Mouse (Mus musculus) adrenal gland, adult 18-20 months (tissue): ENCODE measurements around the gene BC005624. TPM values are rescaled to one million over a fixed set of nuclear protein-coding genes. Genes with fewer than 3 reads are reported as not detected.

Source experiments
- DNase-seq, 2 experiments: peaks; one replicate each; pipeline ENCODE4 v3.0.0; 2021 to 2022; ENCODE audit warnings: low spot score in 2 of 2
- long read RNA-seq, 2 experiments: library from polyadenylated mRNA; stranded (forward); transcript quantifications; one replicate each; pipeline ENCODE4 v2.0.0; 2021
- total RNA-seq, 2 experiments: library from RNA; stranded (reverse); gene quantifications; 1 replicate in 1 of 2; 2 replicates in 1 of 2; pipeline ENCODE4 v1.2.3; 2021

The BC005624 gene
- 10 to 100 TPM; 41.5 to 49.6 TPM for total RNA-seq
- long read RNA-seq, experiment 1, transcript BC005624-201 (9 exons, 1,984 nt): major isoform, 36 of 36 reads
- long read RNA-seq, experiment 1, partial matches to known transcripts: 0 of 36 reads
- long read RNA-seq, experiment 1, other reads (novel, unspliced or antisense): 0 of 36 reads
- long read RNA-seq, experiment 2, transcript BC005624-201 (9 exons, 1,984 nt): major isoform, 129 of 139 reads
- long read RNA-seq, experiment 2, partial matches to known transcripts: 5 of 139 reads
- long read RNA-seq, experiment 2, other reads (novel, unspliced or antisense): 5 of 139 reads

- peak; percentile 95 to 98 for DNase-seq
These were observed at the start of gene BC005624, which contains the start of gene Usp20 for GRCm38 (mm10) chr2:30981790-30982513. Gene BC005624, minus strand, starts transcription at chr2:30982201. Gene Usp20, plus strand, starts transcription at chr2:30982279.

GRCm38 (mm10) chr2:31026642-31027041, 44.6 kb upstream of the BC005624 start:
- DNase-seq: no peak

DNA sequence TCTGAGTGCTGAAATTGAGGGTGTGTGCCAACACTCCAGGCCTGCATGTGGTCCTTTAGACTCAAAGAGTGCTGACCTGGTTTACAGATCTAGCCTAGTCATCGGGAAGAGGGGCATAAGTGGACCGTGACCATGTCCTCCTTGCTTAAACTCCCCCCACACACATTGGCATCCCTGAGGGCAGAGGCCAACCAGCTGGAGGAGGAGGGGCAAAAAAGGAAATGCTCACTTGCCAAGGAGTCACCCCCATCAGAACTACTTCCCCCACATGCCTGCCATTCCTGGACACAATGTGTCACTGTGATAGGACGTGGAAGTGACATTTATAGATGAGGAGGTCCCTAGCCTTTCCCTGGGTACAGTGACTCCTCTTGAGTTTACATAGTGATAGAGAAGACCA, 43.5 kb upstream of the BC005624 start:
- DNase-seq: no peak

DNA sequence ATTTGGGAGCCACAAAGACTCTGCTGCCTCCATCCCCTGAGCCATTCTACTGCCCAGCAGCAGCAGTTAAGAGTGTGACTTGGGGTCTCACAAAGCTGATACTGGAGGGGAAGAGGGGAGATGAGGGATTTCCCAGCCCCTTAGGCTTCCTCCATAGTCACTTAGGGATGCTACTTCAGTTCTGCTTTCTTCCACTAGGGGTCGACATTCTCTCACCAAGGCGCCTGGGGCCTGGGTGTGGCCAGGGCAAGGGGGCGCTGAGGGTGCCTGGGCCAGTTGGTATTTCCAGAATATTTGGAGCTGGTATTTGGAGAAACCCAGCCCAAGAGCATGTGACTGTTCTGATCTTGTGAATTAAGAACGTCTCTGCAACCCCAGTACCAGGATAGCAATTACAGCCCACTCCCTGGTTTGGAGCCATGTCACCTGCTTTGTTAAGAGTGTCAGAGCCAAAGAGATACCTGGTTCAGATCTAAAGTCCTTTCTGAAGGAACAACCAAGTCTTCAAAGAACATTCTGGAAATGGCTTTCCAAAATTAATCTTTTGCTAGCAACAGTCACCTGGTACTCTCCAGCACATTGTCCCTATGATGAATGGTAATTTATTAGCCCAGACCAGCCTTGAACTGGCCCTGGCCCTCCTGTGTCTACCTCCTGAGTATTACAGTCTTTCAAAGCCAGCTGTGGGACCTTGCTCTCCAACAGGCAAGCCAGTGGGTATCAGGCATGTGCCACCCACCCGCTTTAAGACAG, 42.8 kb upstream of the BC005624 start:
- peak; percentile 61 to 67 for DNase-seq

GRCm38 (mm10) chr2:31023940-31024339, 41.9 kb upstream of the BC005624 start:
- no peak for DNase-seq

DNA sequence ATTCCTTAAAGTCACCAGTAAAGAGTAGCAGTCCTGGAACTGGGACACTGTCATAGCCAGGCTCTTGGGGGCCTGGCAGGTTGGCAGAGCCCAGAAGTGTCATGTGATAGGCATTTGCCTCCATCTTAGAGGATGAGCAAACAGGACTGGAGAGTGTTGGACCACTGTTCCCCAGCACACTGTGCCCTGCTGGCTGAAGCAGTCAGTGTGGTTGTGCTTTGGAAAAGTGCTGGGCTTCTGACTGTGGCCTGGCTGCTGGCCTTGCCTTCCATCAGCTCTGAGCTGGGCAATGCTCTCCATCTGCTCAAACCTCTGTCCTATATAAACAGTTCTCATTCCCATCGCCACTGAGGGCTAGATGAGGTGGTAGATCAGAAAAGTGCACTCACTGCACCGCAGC, 38.2 kb upstream of the BC005624 start:
- no peak for DNase-seq

GRCm38 (mm10) chr2:31019011-31019410, 37.0 kb upstream of the BC005624 start:
- DNase-seq: no peak

DNA sequence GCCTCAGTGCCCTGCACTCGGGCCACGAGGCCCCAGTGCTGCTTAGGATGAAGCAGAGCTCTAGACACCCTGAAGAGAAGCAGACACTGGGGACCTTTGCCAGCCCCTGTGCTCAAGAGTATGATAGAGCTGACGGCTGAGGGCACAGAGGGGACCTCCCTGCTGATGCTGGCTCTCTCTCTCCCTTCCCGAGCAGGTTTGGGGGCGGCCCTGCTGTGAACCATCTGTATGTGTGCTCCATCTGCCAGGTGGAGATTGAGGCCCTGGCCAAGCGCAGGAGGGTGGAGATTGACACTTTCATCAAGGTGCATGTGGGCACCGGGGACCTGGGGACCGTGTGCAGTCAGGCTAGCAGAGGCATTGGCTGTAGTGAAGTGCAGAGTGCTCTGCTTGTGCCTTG, 36.5 kb upstream of the BC005624 start:
- no peak for DNase-seq

GRCm38 (mm10) chr2:31017625-31018317, 35.8 kb upstream of the BC005624 start:
- DNase-seq: no peak

DNA sequence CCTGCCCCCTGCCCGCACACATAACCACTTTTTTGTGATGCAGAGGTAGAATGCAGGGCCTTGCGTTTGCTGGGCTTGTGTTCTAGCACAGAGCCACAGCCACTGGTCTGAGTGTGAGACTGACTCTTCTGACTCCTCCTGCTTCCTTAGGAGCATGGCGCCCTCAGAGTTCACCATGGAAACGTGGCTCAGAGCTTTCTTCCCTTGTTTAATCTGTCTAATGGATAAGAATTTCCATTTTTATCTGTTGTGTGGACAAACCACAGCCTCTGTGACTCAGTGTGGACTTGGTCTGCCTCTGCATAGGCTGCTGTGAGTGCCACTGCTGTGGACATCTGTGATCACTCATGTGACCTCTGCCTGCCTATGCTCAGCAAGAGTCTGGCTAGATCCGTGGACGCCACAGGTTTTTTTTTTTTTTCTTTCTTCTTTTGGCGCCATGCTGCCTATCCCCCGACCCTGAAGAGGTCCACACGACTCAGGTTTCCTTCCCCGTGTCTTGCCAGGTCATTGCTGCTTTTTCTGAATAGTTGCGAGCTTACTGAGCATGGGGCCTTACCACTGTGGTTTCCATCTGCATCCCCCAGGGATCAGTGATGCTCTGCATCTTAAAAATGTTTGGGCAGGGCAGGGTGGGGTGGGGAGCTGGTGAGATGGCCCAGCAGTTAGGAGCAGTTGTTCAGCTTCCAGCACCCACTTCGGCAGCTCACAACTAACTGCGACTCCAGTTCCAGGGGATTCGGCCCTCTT, 31.5 kb upstream of the BC005624 start:
- no peak for DNase-seq

DNA sequence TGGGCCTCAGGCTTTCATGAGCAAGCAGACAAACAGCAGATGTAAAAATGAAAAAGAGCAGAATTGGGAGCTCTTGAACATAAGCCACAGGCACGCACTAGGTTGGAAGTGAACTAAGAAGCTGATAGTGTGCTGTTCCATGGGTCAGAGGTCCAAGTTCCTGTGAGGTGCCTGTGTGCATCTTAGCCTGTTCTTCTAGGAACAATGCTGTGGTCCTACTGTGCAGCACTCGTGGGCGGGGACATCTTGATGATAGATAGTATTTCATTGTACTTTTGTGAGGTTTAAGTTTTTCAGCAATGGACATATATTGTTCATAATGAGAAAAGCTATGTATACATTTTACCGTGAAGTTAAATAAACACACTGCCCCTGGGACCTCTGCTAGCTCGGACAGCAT, 25.2 kb upstream of the BC005624 start:
- no peak for DNase-seq

DNA sequence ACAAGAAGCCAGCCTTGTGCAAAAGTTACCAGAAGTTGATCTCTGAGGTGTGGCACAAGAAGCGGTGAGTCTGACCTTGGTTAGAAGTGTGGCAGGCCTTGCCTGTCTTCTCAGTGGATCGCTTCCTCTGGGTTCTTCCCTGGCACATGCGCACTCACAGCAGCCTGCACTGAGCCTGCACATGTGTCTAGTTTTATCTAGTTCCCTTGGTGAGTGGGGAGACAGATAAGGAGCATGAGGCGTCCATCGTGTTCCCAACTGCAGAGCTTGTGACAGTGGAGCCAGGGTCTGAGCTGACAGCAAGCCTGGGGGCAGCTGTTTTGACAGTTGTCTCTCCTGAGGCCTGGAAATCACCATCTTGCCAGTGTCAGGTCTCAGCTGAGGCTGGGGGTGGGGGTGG, 24.4 kb upstream of the BC005624 start:
- no peak for DNase-seq

GRCm38 (mm10) chr2:31005453-31005852, 23.5 kb upstream of the BC005624 start:
- no peak for DNase-seq

- no peak for DNase-seq
These were observed 20.9 kb upstream of the BC005624 start for GRCm38 (mm10) chr2:31002857-31003256.

GRCm38 (mm10) chr2:30998443-30999260, 16.7 kb upstream of the BC005624 start:
- no peak for DNase-seq

DNA sequence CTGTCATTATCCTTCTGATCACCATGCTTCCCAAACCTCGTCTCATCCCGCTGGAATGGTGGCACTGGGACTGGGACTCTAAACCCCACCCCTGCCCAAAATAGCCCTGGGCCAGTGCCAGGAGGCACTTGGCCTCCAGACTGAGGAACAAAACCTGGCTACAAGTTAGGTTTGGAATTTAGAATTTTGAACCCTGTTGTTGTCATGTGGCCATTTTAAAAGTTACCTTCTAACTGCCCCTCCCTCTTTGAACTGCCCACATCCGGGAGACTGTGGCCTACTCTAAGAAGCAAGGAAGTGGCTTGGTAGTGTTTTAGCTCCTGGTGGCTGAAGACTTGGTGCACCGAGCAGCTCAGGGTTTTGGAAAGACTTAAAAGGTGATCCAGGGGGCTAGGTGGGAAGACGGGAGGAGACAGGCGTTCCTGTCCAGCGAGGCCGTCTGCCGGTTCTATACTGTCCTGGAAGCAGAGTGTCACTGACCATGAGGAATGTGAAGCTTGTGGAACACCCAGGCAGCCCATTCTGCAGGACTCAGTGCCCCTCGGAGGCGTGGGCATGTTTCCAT, 13.5 kb upstream of the BC005624 start:
- DNase-seq: no peak

GRCm38 (mm10) chr2:30994853-30995252, 12.9 kb upstream of the BC005624 start:
- DNase-seq: no peak

DNA sequence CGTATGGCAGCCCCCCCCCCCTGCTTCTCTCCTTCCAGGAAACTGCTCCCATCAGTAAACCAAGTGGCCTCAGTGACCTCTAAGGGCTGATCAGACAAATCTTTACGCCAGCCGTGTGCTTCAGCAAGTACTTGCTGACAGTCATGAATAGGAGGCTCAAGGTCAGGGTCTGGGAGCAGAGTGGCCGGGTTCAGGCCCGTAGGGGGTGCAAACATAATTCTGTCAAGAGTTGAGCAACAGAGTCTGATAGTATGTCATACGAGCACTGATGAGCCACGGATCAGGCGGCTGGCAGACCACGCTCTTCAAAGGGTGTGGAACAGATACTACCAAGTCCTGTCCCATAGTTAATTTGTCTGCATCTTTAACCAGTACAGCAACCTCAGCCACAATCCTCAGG, 8.2 kb upstream of the BC005624 start:
- DNase-seq: peak in 1 of 2 experiments; percentile 37
